Mouse (Mus musculus): ENCODE data around the gene Olfr1509. TPM values are rescaled to one million over a fixed set of nuclear protein-coding genes. Genes with fewer than 3 reads are reported as not detected.

Gene Olfr1509
- polyA plus RNA-seq (2012; rRNA removed) = not detected in 2 replicates

GRCm38 (mm10) chr14:52442690-52443089 is at the start of gene Olfr1509:
Gene Olfr1509 (plus strand): TSS chr14:52442990.

GRCm38 (mm10) chr14:52397279-52397678 is 45.5 kb upstream of the Olfr1509 start, which contains the start of gene Olfr1511:
Gene Olfr1511 (minus strand): TSS chr14:52397379.

GRCm38 (mm10) chr14:52414273-52414672 is 28.5 kb upstream of the Olfr1509 start, which contains the start of gene Olfr1510:
Gene Olfr1510 (minus strand): TSS chr14:52414373.

GRCm38 (mm10) chr14:52467395-52467794 is 24.6 kb downstream of the Olfr1509 start, which contains the start of gene Olfr1508:
Gene Olfr1508 (minus strand): TSS chr14:52467495.

GRCm38 (mm10) chr14:52495516-52495915 is 52.7 kb downstream of the Olfr1509 start, which contains the start of gene Olfr1507:
Gene Olfr1507 (minus strand): TSS chr14:52495749.

Other genes starting within 250 kb of the Olfr1509 start
- gene Supt16, start 245.6 kb upstream of the Olfr1509 start, polyA plus RNA-seq (2012; rRNA removed) = 4.6 and 5.1 TPM in 2 replicates
- 20.4 and 20.8 TPM in 2 replicates for gene Chd8, start 185.2 kb upstream of the Olfr1509 start, polyA plus RNA-seq (2012; rRNA removed)
- 19.3 and 25.7 TPM in 2 replicates for gene Tox4, start 163.8 kb upstream of the Olfr1509 start, polyA plus RNA-seq (2012; rRNA removed)
- gene Rab2b, start 163.4 kb upstream of the Olfr1509 start, polyA plus RNA-seq (2012; rRNA removed) = 3.2 TPM in 2 replicates
- 14.6 and 19.4 TPM in 2 replicates for gene Mettl3, start 137.9 kb upstream of the Olfr1509 start, polyA plus RNA-seq (2012; rRNA removed)
- 2.3 and 2.4 TPM in 2 replicates for gene Sall2, start 114.2 kb upstream of the Olfr1509 start, polyA plus RNA-seq (2012; rRNA removed)
- not detected in 2 replicates for gene Olfr1513, start 86.6 kb upstream of the Olfr1509 start, polyA plus RNA-seq (2012; rRNA removed)
- gene Olfr1512, start 63.8 kb upstream of the Olfr1509 start, polyA plus RNA-seq (2012; rRNA removed) = not detected in 2 replicates
- gene Olfr1511, start 45.6 kb upstream of the Olfr1509 start, polyA plus RNA-seq (2012; rRNA removed) = not detected in 2 replicates
- not detected in 2 replicates for gene Olfr1510, start 28.6 kb upstream of the Olfr1509 start, polyA plus RNA-seq (2012; rRNA removed)
- not detected in 2 replicates for gene Olfr1508, start 24.5 kb downstream of the Olfr1509 start, polyA plus RNA-seq (2012; rRNA removed)
- gene Olfr1507, start 52.8 kb downstream of the Olfr1509 start, polyA plus RNA-seq (2012; rRNA removed) = not detected in 2 replicates

Measured in colon, adult 2 months (tissue).